Mouse (Mus musculus) kidney, adult 2 months (tissue): ENCODE data around the gene Cul9. TPM values are rescaled to one million over a fixed set of nuclear protein-coding genes. Genes with fewer than 3 reads are reported as not detected.

Source experiments
- DNase-seq: peaks from one replicate; pipeline ENCODE4 v3.0.0; 2021
- H3K27ac ChIP-seq: fragments of 200-500 bp; 2 replicates; pipeline ENCODE4 v1.5.1; 2012; ENCODE audit warnings: low read depth, low read length, control low read depth, inconsistent platforms; ENCODE audit not compliant: insufficient read depth
- H3K27me3 ChIP-seq: fragments of 200-500 bp; replicated peaks from 2 replicates; pipeline ENCODE4 v1.6.1; 2012; ENCODE audit warnings: mild to moderate bottlenecking, moderate library complexity, low read length, inconsistent platforms; ENCODE audit not compliant: control insufficient read depth, insufficient read depth
- H3K36me3 ChIP-seq: fragments of 200-500 bp; 2 replicates; pipeline ENCODE4 v1.6.1; 2012; ENCODE audit warnings: mild to moderate bottlenecking, moderate library complexity, low read length, inconsistent platforms; ENCODE audit not compliant: control insufficient read depth, insufficient read depth
- H3K4me1 ChIP-seq: fragments of 200-500 bp; 2 replicates; pipeline ENCODE4 v1.6.1; 2011; ENCODE audit warnings: low read length; ENCODE audit not compliant: control insufficient read depth, insufficient read depth
- H3K4me3 ChIP-seq: fragments of 200-500 bp; 2 replicates; pipeline ENCODE4 v1.5.1; 2011; ENCODE audit warnings: mild to moderate bottlenecking, low read depth, low read length, control low read depth; ENCODE audit not compliant: insufficient read depth
- CTCF ChIP-seq: fragments of 200-500 bp; conservative IDR thresholded peaks from 2 replicates; pipeline ENCODE4 v1.5.1; 2011; ENCODE audit warnings: low read depth, mild to moderate bottlenecking, control low read depth, low read length, moderate library complexity, mixed read lengths; ENCODE audit not compliant: insufficient read depth, insufficient read length
- POLR2A ChIP-seq: fragments of 200-500 bp; IDR thresholded peaks from one replicate; pipeline ENCODE4 v1.6.1; 2011; ENCODE audit warnings: low read depth, low read length, control low read depth
- WGBS: fragments of 180-500 bp; shearing (Covaris S2); methylation state at CpG from one replicate; pipeline ENCODE4 v1.1.7; 2018; 5-methylcytosine and 5-hydroxymethylcytosine counted together
- polyA plus RNA-seq: library from polyadenylated mRNA; depleted of rRNA; stranded (reverse); fragments of >200 nt; gene quantifications from 2 replicates; pipeline ENCODE4 v1.2.3, GENCODE M21; 2012

Cul9 gene
- polyA plus RNA-seq, 1 experiment = 27.0 TPM

GRCm38 (mm10) chr17:46521963-46522668 is 24.1 kb downstream of the Cul9 start:
- 56% methylated on average over 24 of the region's 24 CpGs for WGBS
- H3K36me3 ChIP-seq = no peaks in the 10 kb centered on the region
- no peak overlapping the region for H3K27ac ChIP-seq
- H3K4me1 ChIP-seq = no peaks in the 10 kb centered on the region
- no peaks in the 10 kb centered on the region for H3K27me3 ChIP-seq
- H3K4me3 ChIP-seq = no peak overlapping the region
- no peak for DNase-seq
- TF ChIP-seq CTCF (0 out of 2 replicates have a peak, but pooled peaks have one; percentile 16), POLR2A (no peak)

GRCm38 (mm10) chr17:46521174-46521573 is 25.0 kb downstream of the Cul9 start:
- 81% methylated on average over 9 of the region's 9 CpGs for WGBS
- Histone ChIP-seq H3K4me3 (no peak overlapping the region), H3K4me1 (no peaks in the 10 kb centered on the region), H3K27ac (no peak overlapping the region), H3K27me3 (no peaks in the 10 kb centered on the region), H3K36me3 (no peaks in the 10 kb centered on the region)
- no peak for DNase-seq
- TF ChIP-seq POLR2A = no peak
- no peak for TF ChIP-seq CTCF

- Histone ChIP-seq H3K4me1 (no peaks in the 10 kb centered on the region), H3K27ac (no peak overlapping the region), H3K36me3 (no peaks in the 10 kb centered on the region), H3K27me3 (no peaks in the 10 kb centered on the region), H3K4me3 (no peak overlapping the region)
- DNase-seq = no peak
- 53% methylated on average over 25 of the region's 25 CpGs for WGBS
- no peak for TF ChIP-seq CTCF
- TF ChIP-seq POLR2A = no peak
Observed at GRCm38 (mm10) chr17:46520385-46520979, 25.7 kb downstream of the Cul9 start.

GRCm38 (mm10) chr17:46519971-46520370 is 26.2 kb downstream of the Cul9 start:
- WGBS = 75% methylated on average over 10 of the region's 10 CpGs

GRCm38 (mm10) chr17:46513329-46513728 is 32.9 kb downstream of the Cul9 start:
- no peaks in the 10 kb centered on the region; the same call in 1 of the 2 replicates for H3K4me1 ChIP-seq
- 47% methylated on average over 2 of the region's 2 CpGs for WGBS
- peak; percentile 62 for DNase-seq
- TF ChIP-seq POLR2A = no peak
- no peak for TF ChIP-seq CTCF
- H3K27ac ChIP-seq = no peak overlapping the region
- H3K4me3 ChIP-seq = no peak overlapping the region
- H3K36me3 ChIP-seq = no peaks in the 10 kb centered on the region
- no peaks in the 10 kb centered on the region for H3K27me3 ChIP-seq

More at GRCm38 (mm10) chr17:46519971-46520370, 26.2 kb downstream of the Cul9 start:
- Histone ChIP-seq H3K27me3 (no peaks in the 10 kb centered on the region), H3K36me3 (no peaks in the 10 kb centered on the region), H3K4me1 (no peaks in the 10 kb centered on the region), H3K4me3 (no peak overlapping the region), H3K27ac (no peak overlapping the region)
- TF ChIP-seq POLR2A (no peak), CTCF (no peak)
- DNase-seq = no peak

GRCm38 (mm10) chr17:46511059-46511710 is 35.0 kb downstream of the Cul9 start:
- peak; percentile 56 for DNase-seq

GRCm38 (mm10) chr17:46505617-46506016 is 40.6 kb downstream of the Cul9 start:
- peak; percentile 93 for DNase-seq
- Histone ChIP-seq H3K27ac (peak overlapping the region; percentile 68), H3K4me3 (no peak overlapping the region), H3K27me3 (no peaks in the 10 kb centered on the region), H3K36me3 (no peaks in the 10 kb centered on the region), H3K4me1 (peaks cover 21% of the 10 kb centered on the region)
- WGBS = 72% methylated on average over 3 of the region's 3 CpGs
- TF ChIP-seq POLR2A (no peak), CTCF (no peak)

More at GRCm38 (mm10) chr17:46511059-46511710, 35.0 kb downstream of the Cul9 start:
- Histone ChIP-seq H3K27me3 (no peaks in the 10 kb centered on the region), H3K27ac (no peak overlapping the region), H3K36me3 (no peaks in the 10 kb centered on the region), H3K4me1 (no peaks in the 10 kb centered on the region; the same call in 1 of the 2 replicates), H3K4me3 (no peak overlapping the region)
- TF ChIP-seq CTCF (peak; percentile 68), POLR2A (no peak)
- 61% methylated on average over 11 of the region's 11 CpGs for WGBS
